Mouse (Mus musculus): Measurements from ENCODE around the gene Mturn. TPM values are rescaled to one million over a fixed set of nuclear protein-coding genes. Genes with fewer than 3 reads are reported as not detected.

The Mturn gene
- polyA plus RNA-seq, 1 experiment = 1.3 TPM

GRCm38 (mm10) chr6:54692201-54692600, 10.8 kb downstream of the Mturn start:
- H3K4me1 ChIP-seq (ENCODE audit: control insufficient read depth, insufficient read depth, low read length) = no peaks in the 10 kb centered on the region
- H3K4me3 ChIP-seq (ENCODE audit: insufficient read depth, low read length) = no peak overlapping the region
- TF ChIP-seq CTCF (IDR thresholded peaks at IDR 0.05; ENCODE audit: borderline replicate concordance, insufficient read depth, low read length) = no peak
- no peak for TF ChIP-seq POLR2A (IDR thresholded peaks at IDR 0.05; ENCODE audit: low read depth, low read length)
- no peak overlapping the region for H3K27ac ChIP-seq (ENCODE audit: insufficient read depth, low read length)

GRCm38 (mm10) chr6:54693286-54693685, 11.9 kb downstream of the Mturn start:
- H3K4me1 ChIP-seq (ENCODE audit: control insufficient read depth, insufficient read depth, low read length) = no peaks in the 10 kb centered on the region
- H3K27ac ChIP-seq (ENCODE audit: insufficient read depth, low read length) = no peak overlapping the region
- no peak overlapping the region for H3K4me3 ChIP-seq (ENCODE audit: insufficient read depth, low read length)
- TF ChIP-seq CTCF (IDR thresholded peaks at IDR 0.05; ENCODE audit: borderline replicate concordance, insufficient read depth, low read length) = no peak
- no peak for TF ChIP-seq POLR2A (IDR thresholded peaks at IDR 0.05; ENCODE audit: low read depth, low read length)

- TF ChIP-seq CTCF (IDR thresholded peaks at IDR 0.05; ENCODE audit: borderline replicate concordance, insufficient read depth, low read length) (no peak), POLR2A (IDR thresholded peaks at IDR 0.05; ENCODE audit: low read depth, low read length) (no peak)
- Histone ChIP-seq H3K27ac (ENCODE audit: insufficient read depth, low read length) (no peak overlapping the region), H3K4me3 (ENCODE audit: insufficient read depth, low read length) (peak overlapping the region; percentile 53), H3K4me1 (ENCODE audit: control insufficient read depth, insufficient read depth, low read length) (no peaks in the 10 kb centered on the region)
Observed at GRCm38 (mm10) chr6:54698691-54699476, 17.5 kb downstream of the Mturn start.

GRCm38 (mm10) chr6:54699477-54700056, 18.1 kb downstream of the Mturn start:
- TF ChIP-seq CTCF (IDR thresholded peaks at IDR 0.05; ENCODE audit: borderline replicate concordance, insufficient read depth, low read length) = no peak
- TF ChIP-seq POLR2A (IDR thresholded peaks at IDR 0.05; ENCODE audit: low read depth, low read length) = peak; percentile 59
- no peaks in the 10 kb centered on the region for H3K4me1 ChIP-seq (ENCODE audit: control insufficient read depth, insufficient read depth, low read length)
- peak overlapping the region; percentile 53 for H3K4me3 ChIP-seq (ENCODE audit: insufficient read depth, low read length)
- H3K27ac ChIP-seq (ENCODE audit: insufficient read depth, low read length) = no peak overlapping the region

- Histone ChIP-seq H3K4me3 (ENCODE audit: insufficient read depth, low read length) (no peak overlapping the region), H3K4me1 (ENCODE audit: control insufficient read depth, insufficient read depth, low read length) (no peaks in the 10 kb centered on the region), H3K27ac (ENCODE audit: insufficient read depth, low read length) (no peak overlapping the region)
- TF ChIP-seq CTCF (IDR thresholded peaks at IDR 0.05; ENCODE audit: borderline replicate concordance, insufficient read depth, low read length) = no peak
- TF ChIP-seq POLR2A (IDR thresholded peaks at IDR 0.05; ENCODE audit: low read depth, low read length) = no peak
Observed at GRCm38 (mm10) chr6:54700516-54700915, 19.1 kb downstream of the Mturn start.

- TF ChIP-seq POLR2A (IDR thresholded peaks at IDR 0.05; ENCODE audit: low read depth, low read length) = no peak
- TF ChIP-seq CTCF (IDR thresholded peaks at IDR 0.05; ENCODE audit: borderline replicate concordance, insufficient read depth, low read length) = no peak
- H3K4me3 ChIP-seq (ENCODE audit: insufficient read depth, low read length) = no peak overlapping the region
- H3K27ac ChIP-seq (ENCODE audit: insufficient read depth, low read length) = no peak overlapping the region
- no peaks in the 10 kb centered on the region for H3K4me1 ChIP-seq (ENCODE audit: control insufficient read depth, insufficient read depth, low read length)
Observed at GRCm38 (mm10) chr6:54701901-54702300, 20.5 kb downstream of the Mturn start.

- no peak for TF ChIP-seq CTCF (IDR thresholded peaks at IDR 0.05; ENCODE audit: borderline replicate concordance, insufficient read depth, low read length)
- no peak for TF ChIP-seq POLR2A (IDR thresholded peaks at IDR 0.05; ENCODE audit: low read depth, low read length)
- Histone ChIP-seq H3K27ac (ENCODE audit: insufficient read depth, low read length) (no peak overlapping the region), H3K4me1 (ENCODE audit: control insufficient read depth, insufficient read depth, low read length) (no peaks in the 10 kb centered on the region), H3K4me3 (ENCODE audit: insufficient read depth, low read length) (no peak overlapping the region)
Observed at GRCm38 (mm10) chr6:54703633-54704538, 22.5 kb downstream of the Mturn start.

- TF ChIP-seq POLR2A (IDR thresholded peaks at IDR 0.05; ENCODE audit: low read depth, low read length) (no peak), CTCF (IDR thresholded peaks at IDR 0.05; ENCODE audit: borderline replicate concordance, insufficient read depth, low read length) (no peak)
- Histone ChIP-seq H3K4me1 (ENCODE audit: control insufficient read depth, insufficient read depth, low read length) (no peaks in the 10 kb centered on the region), H3K4me3 (ENCODE audit: insufficient read depth, low read length) (no peak overlapping the region), H3K27ac (ENCODE audit: insufficient read depth, low read length) (no peak overlapping the region)
Observed at GRCm38 (mm10) chr6:54704539-54704845, 23.1 kb downstream of the Mturn start.

GRCm38 (mm10) chr6:54704847-54705246, 23.4 kb downstream of the Mturn start:
- no peak overlapping the region for H3K4me3 ChIP-seq (ENCODE audit: insufficient read depth, low read length)
- no peak overlapping the region for H3K27ac ChIP-seq (ENCODE audit: insufficient read depth, low read length)
- no peaks in the 10 kb centered on the region for H3K4me1 ChIP-seq (ENCODE audit: control insufficient read depth, insufficient read depth, low read length)
- no peak for TF ChIP-seq CTCF (IDR thresholded peaks at IDR 0.05; ENCODE audit: borderline replicate concordance, insufficient read depth, low read length)
- no peak for TF ChIP-seq POLR2A (IDR thresholded peaks at IDR 0.05; ENCODE audit: low read depth, low read length)

Data from embryonic fibroblast, embryonic 13.5 days (primary cell).